Mouse (Mus musculus) kidney, adult 2 months (tissue): ENCODE results near the gene Brpf3. TPM values are rescaled to one million over a fixed set of nuclear protein-coding genes. Genes with fewer than 3 reads are reported as not detected.
A peak's percentile ranks its signal among the peaks of the same experiment; 100 is the strongest.

Experiments
- DNase-seq: peaks from one replicate; pipeline ENCODE4 v3.0.0; 2021
- H3K27ac ChIP-seq: fragments of 200-500 bp; 2 replicates; pipeline ENCODE4 v1.5.1; 2012; ENCODE audit warnings: low read depth, low read length, control low read depth, inconsistent platforms; ENCODE audit not compliant: insufficient read depth
- H3K27me3 ChIP-seq: fragments of 200-500 bp; replicated peaks from 2 replicates; pipeline ENCODE4 v1.6.1; 2012; ENCODE audit warnings: mild to moderate bottlenecking, moderate library complexity, low read length, inconsistent platforms; ENCODE audit not compliant: control insufficient read depth, insufficient read depth
- H3K36me3 ChIP-seq: fragments of 200-500 bp; 2 replicates; pipeline ENCODE4 v1.6.1; 2012; ENCODE audit warnings: mild to moderate bottlenecking, moderate library complexity, low read length, inconsistent platforms; ENCODE audit not compliant: control insufficient read depth, insufficient read depth
- H3K4me1 ChIP-seq: fragments of 200-500 bp; 2 replicates; pipeline ENCODE4 v1.6.1; 2011; ENCODE audit warnings: low read length; ENCODE audit not compliant: control insufficient read depth, insufficient read depth
- H3K4me3 ChIP-seq: fragments of 200-500 bp; 2 replicates; pipeline ENCODE4 v1.5.1; 2011; ENCODE audit warnings: mild to moderate bottlenecking, low read depth, low read length, control low read depth; ENCODE audit not compliant: insufficient read depth
- CTCF ChIP-seq: fragments of 200-500 bp; conservative IDR thresholded peaks from 2 replicates; pipeline ENCODE4 v1.5.1; 2011; ENCODE audit warnings: low read depth, mild to moderate bottlenecking, control low read depth, low read length, moderate library complexity, mixed read lengths; ENCODE audit not compliant: insufficient read depth, insufficient read length
- POLR2A ChIP-seq: fragments of 200-500 bp; IDR thresholded peaks from one replicate; pipeline ENCODE4 v1.6.1; 2011; ENCODE audit warnings: low read depth, low read length, control low read depth
- WGBS: fragments of 180-500 bp; shearing (Covaris S2); methylation state at CpG from one replicate; pipeline ENCODE4 v1.1.7; 2018; 5-methylcytosine and 5-hydroxymethylcytosine counted together
- polyA plus RNA-seq: library from polyadenylated mRNA; depleted of rRNA; stranded (reverse); fragments of >200 nt; gene quantifications from 2 replicates; pipeline ENCODE4 v1.2.3, GENCODE M21; 2012

The Brpf3 gene
- polyA plus RNA-seq, 1 experiment: 31.3 TPM

- Histone ChIP-seq H3K27ac (no peak overlapping the region), H3K36me3 (no peaks in the 10 kb centered on the region), H3K4me1 (0 out of 2 replicates have a peak, but pooled peaks cover 3% of the 10 kb centered on the region), H3K4me3 (peak overlapping the region; percentile 97), H3K27me3 (no peaks in the 10 kb centered on the region)
- TF ChIP-seq POLR2A: no peak
- TF ChIP-seq CTCF: no peak
- WGBS: under 1% methylated on average over 15 of the region's 15 CpGs
- peak; percentile 48 for DNase-seq
These were observed 614 bp upstream of the Brpf3 start for GRCm38 (mm10) chr17:28800281-28800670.

- no peaks in the 10 kb centered on the region for H3K27me3 ChIP-seq
- no peaks in the 10 kb centered on the region for H3K36me3 ChIP-seq
- DNase-seq: peak; percentile 99
- TF ChIP-seq POLR2A (peak; percentile 87), CTCF (no peak)
- H3K4me1 ChIP-seq: 0 out of 2 replicates have a peak, but pooled peaks cover 3% of the 10 kb centered on the region
- under 1% methylated on average over 35 of the region's 42 CpGs for WGBS
- H3K4me3 ChIP-seq: peak overlapping the region; percentile 97
- H3K27ac ChIP-seq: peak overlapping the region; percentile 21; the same call in 1 of the 2 replicates
These were observed 650 bp downstream of the Brpf3 start for GRCm38 (mm10) chr17:28801474-28802005.

- WGBS: 1% methylated on average over 18 of the region's 18 CpGs
- DNase-seq: peak; percentile 14
These were observed 1.2 kb downstream of the Brpf3 start for GRCm38 (mm10) chr17:28802006-28802481.

GRCm38 (mm10) chr17:28803316-28803715 is 2.4 kb downstream of the Brpf3 start:
- 0 out of 2 replicates have a peak, but pooled peaks cover 3% of the 10 kb centered on the region for H3K4me1 ChIP-seq
- TF ChIP-seq CTCF (no peak), POLR2A (no peak)
- no peak overlapping the region for H3K27ac ChIP-seq
- H3K27me3 ChIP-seq: no peaks in the 10 kb centered on the region
- 93% methylated on average over 1 of the region's 1 CpGs for WGBS
- no peak for DNase-seq
- no peak overlapping the region for H3K4me3 ChIP-seq
- H3K36me3 ChIP-seq: no peaks in the 10 kb centered on the region

More at GRCm38 (mm10) chr17:28802006-28802481, 1.2 kb downstream of the Brpf3 start:
- Histone ChIP-seq H3K27ac (peak overlapping the region; percentile 21; the same call in 1 of the 2 replicates), H3K27me3 (no peaks in the 10 kb centered on the region), H3K4me3 (peak overlapping the region; percentile 67), H3K4me1 (0 out of 2 replicates have a peak, but pooled peaks cover 3% of the 10 kb centered on the region), H3K36me3 (no peaks in the 10 kb centered on the region)
- TF ChIP-seq POLR2A: no peak
- TF ChIP-seq CTCF: no peak

- no peaks in the 10 kb centered on the region for H3K36me3 ChIP-seq
- DNase-seq: no peak
- H3K27ac ChIP-seq: no peak overlapping the region
- no peak for TF ChIP-seq POLR2A
- no peak for TF ChIP-seq CTCF
- 0 out of 2 replicates have a peak, but pooled peaks cover 3% of the 10 kb centered on the region for H3K4me1 ChIP-seq
- WGBS: 96% methylated on average over 6 of the region's 6 CpGs
- no peaks in the 10 kb centered on the region for H3K27me3 ChIP-seq
- no peak overlapping the region for H3K4me3 ChIP-seq
These were observed 4.1 kb downstream of the Brpf3 start for GRCm38 (mm10) chr17:28804973-28805372.

GRCm38 (mm10) chr17:28806770-28807169 is 5.9 kb downstream of the Brpf3 start:
- no peak overlapping the region for H3K27ac ChIP-seq
- no peak for DNase-seq
- H3K4me3 ChIP-seq: no peak overlapping the region
- TF ChIP-seq POLR2A (no peak), CTCF (no peak)
- no peaks in the 10 kb centered on the region for H3K36me3 ChIP-seq
- WGBS: 97% methylated on average over 19 of the region's 19 CpGs
- no peaks in the 10 kb centered on the region for H3K27me3 ChIP-seq
- H3K4me1 ChIP-seq: 0 out of 2 replicates have a peak, but pooled peaks cover 3% of the 10 kb centered on the region

- TF ChIP-seq CTCF (no peak), POLR2A (no peak)
- peak; percentile 56 for DNase-seq
- no peak overlapping the region for H3K27ac ChIP-seq
- H3K27me3 ChIP-seq: no peaks in the 10 kb centered on the region
- WGBS: 89% methylated on average over 8 of the region's 8 CpGs
- H3K36me3 ChIP-seq: no peaks in the 10 kb centered on the region
- H3K4me1 ChIP-seq: peaks cover 4% of the 10 kb centered on the region; the same call in 1 of the 2 replicates
- no peak overlapping the region for H3K4me3 ChIP-seq
These were observed 7.8 kb downstream of the Brpf3 start for GRCm38 (mm10) chr17:28808714-28809113.
